Mouse (Mus musculus): ENCODE data around the gene Mpp3. TPM values are rescaled to one million over a fixed set of nuclear protein-coding genes. Genes with fewer than 3 reads are reported as not detected.

Mpp3 gene
- 27.7 and 28.5 TPM in 2 replicates for polyA plus RNA-seq (2021; fragmentation: Nextera tagmentation)
- long read RNA-seq, experiment 1, transcript Mpp3-201 (19 exons, 2,848 nt): major isoform, 57 of 84 reads
- long read RNA-seq, experiment 1, partial matches to known transcripts: 12 of 84 reads
- long read RNA-seq, experiment 1, other reads (novel, unspliced or antisense): 14 of 84 reads
- long read RNA-seq, experiment 2, transcript Mpp3-202 (18 exons, 2,997 nt): minor isoform, 8 of 302 reads
- long read RNA-seq, experiment 2, transcript Mpp3-201 (19 exons, 2,848 nt): major isoform, 233 of 302 reads
- long read RNA-seq, experiment 2, partial matches to known transcripts: 16 of 302 reads
- long read RNA-seq, experiment 2, other reads (novel, unspliced or antisense): 44 of 302 reads

GRCm38 (mm10) chr11:102028087-102028816, at the start of gene Mpp3:
Gene Mpp3, minus strand, starts transcription at chr11:102028461.

GRCm38 (mm10) chr11:102041350-102041949, 13.2 kb upstream of the Mpp3 start, which contains the start of gene Cd300lg:
Gene Cd300lg, plus strand, starts transcription at chr11:102041509.

GRCm38 (mm10) chr11:101986913-101987312, 41.3 kb downstream of the Mpp3 start, which contains the start of gene Dusp3:
Gene Dusp3, minus strand, starts transcription at chr11:101987013.

GRCm38 (mm10) chr11:101984054-101985025, 43.9 kb downstream of the Mpp3 start, which contains the start of gene Cfap97d1:
Gene Cfap97d1, plus strand, starts transcription at chr11:101984279.

GRCm38 (mm10) chr11:101966965-101967614, 61.2 kb downstream of the Mpp3 start, which contains the start of gene Sost:
Gene Sost, minus strand, starts transcription at chr11:101967015.

Other genes with a start within 250 kb of the Mpp3 start
- 0.80 TPM in 2 replicates for gene Etv4, start 243.1 kb downstream of the Mpp3 start, polyA plus RNA-seq (2021; fragmentation: Nextera tagmentation)
- gene Meox1, start 134.1 kb downstream of the Mpp3 start, polyA plus RNA-seq (2021; fragmentation: Nextera tagmentation): 0.89 and 1.3 TPM in 2 replicates
- 0.06 TPM in 1 of 2 replicates, not detected in the other for gene Sost, start 61.4 kb downstream of the Mpp3 start, polyA plus RNA-seq (2021; fragmentation: Nextera tagmentation)
- not detected in 2 replicates for gene Cfap97d1, start 44.2 kb downstream of the Mpp3 start, polyA plus RNA-seq (2021; fragmentation: Nextera tagmentation)
- gene Dusp3, start 41.4 kb downstream of the Mpp3 start, polyA plus RNA-seq (2021; fragmentation: Nextera tagmentation): 144 and 214 TPM in 2 replicates
- gene Cd300lg, start 13.0 kb upstream of the Mpp3 start, polyA plus RNA-seq (2021; fragmentation: Nextera tagmentation): 0.13 and 0.15 TPM in 2 replicates
- gene Mpp2, start 60.1 kb upstream of the Mpp3 start, polyA plus RNA-seq (2021; fragmentation: Nextera tagmentation): 29.7 and 35.5 TPM in 2 replicates
- gene Ppy, start 72.9 kb upstream of the Mpp3 start, polyA plus RNA-seq (2021; fragmentation: Nextera tagmentation): not detected in 2 replicates
- not detected in 2 replicates for gene Pyy, start 79.4 kb upstream of the Mpp3 start, polyA plus RNA-seq (2021; fragmentation: Nextera tagmentation)
- gene Nags, start 117.1 kb upstream of the Mpp3 start, polyA plus RNA-seq (2021; fragmentation: Nextera tagmentation): not detected in 2 replicates
- 47.2 and 48.5 TPM in 2 replicates for gene Tmem101, start 127.9 kb upstream of the Mpp3 start, polyA plus RNA-seq (2021; fragmentation: Nextera tagmentation)
- gene Lsm12, start 156.8 kb upstream of the Mpp3 start, polyA plus RNA-seq (2021; fragmentation: Nextera tagmentation): 107 and 134 TPM in 2 replicates
- 29.6 and 35.3 TPM in 2 replicates for gene G6pc3, start 161.2 kb upstream of the Mpp3 start, polyA plus RNA-seq (2021; fragmentation: Nextera tagmentation)
- gene Hdac5, start 201.7 kb upstream of the Mpp3 start, polyA plus RNA-seq (2021; fragmentation: Nextera tagmentation): 47.2 and 53.7 TPM in 2 replicates
- gene BC030867, start 220.4 kb upstream of the Mpp3 start, polyA plus RNA-seq (2021; fragmentation: Nextera tagmentation): 0.78 and 0.94 TPM in 2 replicates
- gene Asb16, start 240.3 kb upstream of the Mpp3 start, polyA plus RNA-seq (2021; fragmentation: Nextera tagmentation): 0.85 and 1.0 TPM in 2 replicates

Measured in layer of hippocampus, adult 6 months (tissue).